Mouse (Mus musculus): ENCODE data around the gene Slc6a19. TPM values are rescaled to one million over a fixed set of nuclear protein-coding genes. Genes with fewer than 3 reads are reported as not detected.

Slc6a19 gene
- polyA plus RNA-seq, 2 experiments = 1.0 to 1.2 TPM

- H3K4me3 ChIP-seq (ENCODE audit: insufficient read depth in 1 of 2, low read depth in 2 of 2, low read length in 2 of 2) = no peak overlapping the region
- whole genome bisulfite sequencing (ENCODE audit: insufficient replicate concordance) = 50% methylated on average over 2 of the region's 2 CpGs
- TF ChIP-seq CTCF (IDR thresholded peaks at IDR 0.05; ENCODE audit: low read depth) (peak; percentile 57), EP300 (IDR thresholded peaks at IDR 0.05; ENCODE audit: low read depth) (no peak)
- no peak overlapping the region for H3K27ac ChIP-seq
- H3K9ac ChIP-seq (replicated peaks) = no peak overlapping the region
- DNase-seq (ENCODE audit: low read depth in 3 of 3, low spot score in 3 of 3) (no peak), ATAC-seq (ENCODE audit: insufficient read depth) (no peak)
- H3K4me1 ChIP-seq (replicated peaks; ENCODE audit: control insufficient read depth in 2 of 2, insufficient read depth in 2 of 2, low read length in 1 of 2) = peaks cover 0 to 2% of the 10 kb centered on the region in 2 experiments; a peak in 1 of 4 replicates
- H3K4me2 ChIP-seq (ENCODE audit: low read depth) = no peak overlapping the region
- H3K36me3 ChIP-seq (replicated peaks; ENCODE audit: control insufficient read depth, insufficient read depth, low read depth) = no peaks in the 10 kb centered on the region
- no peaks in the 10 kb centered on the region for H3K9me3 ChIP-seq (ENCODE audit: control insufficient read depth, low read length)
- H3K27me3 ChIP-seq (ENCODE audit: control insufficient read depth, insufficient read depth, low read length) = no peaks in the 10 kb centered on the region
These were observed 9.4 kb upstream of the Slc6a19 start for GRCm38 (mm10) chr13:73714020-73714419.

DNA sequence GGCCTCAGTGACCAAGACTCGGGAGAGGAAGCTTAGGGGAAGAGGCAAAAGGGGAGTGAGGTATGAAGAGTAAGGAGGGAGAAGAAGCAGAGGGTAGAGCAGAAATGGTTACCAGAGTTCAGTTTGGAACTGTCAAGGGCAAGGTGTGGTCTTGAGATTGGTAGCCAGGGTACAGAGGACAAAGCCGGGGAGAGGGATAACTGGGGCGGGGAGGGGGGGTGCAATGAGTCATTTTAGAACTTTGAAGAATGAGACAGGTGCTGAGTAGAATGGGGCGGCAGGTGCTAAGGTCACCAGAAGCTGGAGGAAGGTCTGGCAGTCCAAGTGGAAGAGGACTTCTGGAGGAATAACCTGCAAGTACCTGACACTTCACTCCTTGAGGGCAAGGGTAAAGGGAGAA is 8.5 kb upstream of the Slc6a19 start:
- H3K27ac ChIP-seq = no peak overlapping the region
- H3K4me1 ChIP-seq (replicated peaks; ENCODE audit: control insufficient read depth in 2 of 2, insufficient read depth in 2 of 2, low read length in 1 of 2) = peaks cover 0 to 2% of the 10 kb centered on the region in 2 experiments; a peak in 1 of 4 replicates
- WGBS (ENCODE audit: insufficient replicate concordance) = 60% methylated on average over 4 of the region's 4 CpGs
- H3K9ac ChIP-seq (replicated peaks) = no peak overlapping the region
- DNase-seq (ENCODE audit: low read depth in 3 of 3, low spot score in 3 of 3) = no peak
- H3K4me3 ChIP-seq (ENCODE audit: insufficient read depth in 1 of 2, low read depth in 2 of 2, low read length in 2 of 2) = no peak overlapping the region
- no peaks in the 10 kb centered on the region for H3K36me3 ChIP-seq (replicated peaks; ENCODE audit: control insufficient read depth, insufficient read depth, low read depth)
- no peak for ATAC-seq (ENCODE audit: insufficient read depth)
- no peaks in the 10 kb centered on the region for H3K27me3 ChIP-seq (ENCODE audit: control insufficient read depth, insufficient read depth, low read length)
- H3K4me2 ChIP-seq (ENCODE audit: low read depth) = no peak overlapping the region
- H3K9me3 ChIP-seq (ENCODE audit: control insufficient read depth, low read length) = no peaks in the 10 kb centered on the region
- no peak for TF ChIP-seq CTCF (IDR thresholded peaks at IDR 0.05; ENCODE audit: low read depth)
- TF ChIP-seq EP300 (IDR thresholded peaks at IDR 0.05; ENCODE audit: low read depth) = no peak

DNA sequence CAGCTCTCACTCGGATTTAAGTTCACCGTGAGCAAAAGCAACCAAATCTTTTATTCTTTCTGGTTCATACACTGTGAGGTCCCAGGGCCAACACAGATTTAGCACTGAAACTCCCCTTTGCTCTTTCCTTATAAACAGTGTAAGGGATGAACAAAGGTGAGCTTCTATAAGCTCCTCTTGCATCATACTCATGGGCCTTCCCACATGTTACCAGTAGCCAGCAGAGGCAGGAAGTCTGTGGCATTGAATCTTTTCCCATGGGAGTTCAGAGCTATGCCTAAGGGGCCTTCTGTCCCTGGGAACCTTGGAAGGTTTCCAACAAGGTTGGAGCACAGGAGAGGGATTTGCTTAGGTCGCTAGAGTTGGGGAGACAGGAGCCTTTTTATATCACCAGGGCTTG is 7.6 kb upstream of the Slc6a19 start:
- WGBS (ENCODE audit: insufficient replicate concordance) = 53% methylated on average over 3 of the region's 3 CpGs
- no peak for DNase-seq (ENCODE audit: low read depth in 3 of 3, low spot score in 3 of 3)
- no peak overlapping the region for H3K4me3 ChIP-seq (ENCODE audit: insufficient read depth in 1 of 2, low read depth in 2 of 2, low read length in 2 of 2)
- no peaks in the 10 kb centered on the region for H3K9me3 ChIP-seq (ENCODE audit: control insufficient read depth, low read length)
- H3K4me1 ChIP-seq (replicated peaks; ENCODE audit: control insufficient read depth in 2 of 2, insufficient read depth in 2 of 2, low read length in 1 of 2) = peaks cover 0 to 2% of the 10 kb centered on the region in 2 experiments; a peak in 1 of 4 replicates
- no peaks in the 10 kb centered on the region for H3K27me3 ChIP-seq (ENCODE audit: control insufficient read depth, insufficient read depth, low read length)
- no peak for ATAC-seq (ENCODE audit: insufficient read depth)
- no peak overlapping the region for H3K9ac ChIP-seq (replicated peaks)
- no peak overlapping the region for H3K27ac ChIP-seq
- no peak overlapping the region for H3K4me2 ChIP-seq (ENCODE audit: low read depth)
- TF ChIP-seq CTCF (IDR thresholded peaks at IDR 0.05; ENCODE audit: low read depth) (no peak), EP300 (IDR thresholded peaks at IDR 0.05; ENCODE audit: low read depth) (no peak)
- H3K36me3 ChIP-seq (replicated peaks; ENCODE audit: control insufficient read depth, insufficient read depth, low read depth) = no peaks in the 10 kb centered on the region

GRCm38 (mm10) chr13:73711803-73712202 is 7.1 kb upstream of the Slc6a19 start:
- Histone ChIP-seq H3K4me3 (ENCODE audit: insufficient read depth in 1 of 2, low read depth in 2 of 2, low read length in 2 of 2) (no peak overlapping the region), H3K27ac (no peak overlapping the region), H3K9ac (replicated peaks) (no peak overlapping the region), H3K4me2 (ENCODE audit: low read depth) (no peak overlapping the region), H3K9me3 (ENCODE audit: control insufficient read depth, low read length) (no peaks in the 10 kb centered on the region), H3K27me3 (ENCODE audit: control insufficient read depth, insufficient read depth, low read length) (no peaks in the 10 kb centered on the region), H3K36me3 (replicated peaks; ENCODE audit: control insufficient read depth, insufficient read depth, low read depth) (no peaks in the 10 kb centered on the region), H3K4me1 (replicated peaks; ENCODE audit: control insufficient read depth in 2 of 2, insufficient read depth in 2 of 2, low read length in 1 of 2) (peaks cover 0 to 2% of the 10 kb centered on the region in 2 experiments; a peak in 1 of 4 replicates)
- ATAC-seq (ENCODE audit: insufficient read depth) = no peak
- TF ChIP-seq CTCF (IDR thresholded peaks at IDR 0.05; ENCODE audit: low read depth) = no peak
- no peak for TF ChIP-seq EP300 (IDR thresholded peaks at IDR 0.05; ENCODE audit: low read depth)
- 66% methylated on average over 5 of the region's 5 CpGs for WGBS (ENCODE audit: insufficient replicate concordance)
- no peak for DNase-seq (ENCODE audit: low read depth in 3 of 3, low spot score in 3 of 3)

DNA sequence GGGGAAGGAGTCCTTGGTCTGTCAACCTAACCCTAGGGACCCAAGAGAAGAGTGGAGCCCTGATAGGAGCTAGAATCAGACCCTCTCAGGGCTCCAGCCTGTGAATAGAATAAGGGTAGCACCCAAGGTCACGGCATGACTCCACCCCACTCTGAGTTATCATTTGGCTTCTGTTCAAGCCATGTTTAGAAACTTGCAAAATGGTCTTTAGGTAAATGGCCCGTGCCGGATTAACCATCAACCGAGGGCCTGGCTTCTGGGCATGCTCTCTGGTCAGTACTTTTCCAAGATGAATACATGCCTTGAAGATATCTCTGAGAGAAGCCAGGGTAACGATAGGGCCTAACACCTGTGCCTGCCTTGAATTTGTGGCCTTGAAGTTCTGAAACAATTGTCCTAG is 6.6 kb upstream of the Slc6a19 start:
- Histone ChIP-seq H3K27me3 (ENCODE audit: control insufficient read depth, insufficient read depth, low read length) (no peaks in the 10 kb centered on the region), H3K4me3 (ENCODE audit: insufficient read depth in 1 of 2, low read depth in 2 of 2, low read length in 2 of 2) (no peak overlapping the region), H3K4me1 (replicated peaks; ENCODE audit: control insufficient read depth in 2 of 2, insufficient read depth in 2 of 2, low read length in 1 of 2) (peaks cover 0 to 2% of the 10 kb centered on the region in 2 experiments; a peak in 1 of 4 replicates), H3K36me3 (replicated peaks; ENCODE audit: control insufficient read depth, insufficient read depth, low read depth) (no peaks in the 10 kb centered on the region), H3K4me2 (ENCODE audit: low read depth) (no peak overlapping the region), H3K9me3 (ENCODE audit: control insufficient read depth, low read length) (no peaks in the 10 kb centered on the region), H3K27ac (no peak overlapping the region), H3K9ac (replicated peaks) (no peak overlapping the region)
- DNase-seq (ENCODE audit: low read depth in 3 of 3, low spot score in 3 of 3) = no peak
- WGBS (ENCODE audit: insufficient replicate concordance) = 68% methylated on average over 5 of the region's 5 CpGs
- TF ChIP-seq CTCF (IDR thresholded peaks at IDR 0.05; ENCODE audit: low read depth) = no peak
- TF ChIP-seq EP300 (IDR thresholded peaks at IDR 0.05; ENCODE audit: low read depth) = no peak
- no peak for ATAC-seq (ENCODE audit: insufficient read depth)

Measured in liver, embryonic 14.5 days (tissue).